Mouse (Mus musculus) liver, embryonic 12.5 days (tissue): ENCODE measurements around the gene Lor. TPM values are rescaled to one million over a fixed set of nuclear protein-coding genes. Genes with fewer than 3 reads are reported as not detected.

ENCODE experiments used
- ATAC-seq: fragments of 200-750 bp; cut with Nextera tagmentation; 2 replicates; pipeline ENCODE4 v1.8.0; 2017; ENCODE audit warnings: moderate number of reproducible peaks, mild to moderate bottlenecking, moderate library complexity
- H3K27ac ChIP-seq: fragments of 300-500 bp; sonication (generic); 2 replicates; pipeline ENCODE4 v1.5.1; 2016; ENCODE audit warnings: mild to moderate bottlenecking
- H3K27me3 ChIP-seq: fragments of 300-500 bp; sonication (generic); replicated peaks from 2 replicates; pipeline ENCODE4 v1.6.1; 2016; ENCODE audit warnings: mild to moderate bottlenecking, moderate library complexity
- H3K36me3 ChIP-seq: fragments of 300-500 bp; sonication (generic); 2 replicates; pipeline ENCODE4 v1.6.1; 2016; ENCODE audit warnings: mild to moderate bottlenecking, moderate library complexity
- H3K4me1 ChIP-seq: fragments of 300-500 bp; sonication (generic); 2 replicates; pipeline ENCODE4 v1.6.1; 2016
- H3K4me2 ChIP-seq: fragments of 300-500 bp; sonication (generic); 2 replicates; pipeline ENCODE4 v1.6.1; 2016; ENCODE audit warnings: mild to moderate bottlenecking, moderate library complexity
- H3K4me3 ChIP-seq: fragments of 300-500 bp; sonication (generic); 2 replicates; pipeline ENCODE4 v1.5.1; 2016; ENCODE audit warnings: mild to moderate bottlenecking, moderate library complexity
- H3K9ac ChIP-seq: fragments of 300-500 bp; sonication (generic); 2 replicates; pipeline ENCODE4 v1.6.1; 2016; ENCODE audit warnings: mild to moderate bottlenecking, moderate library complexity
- H3K9me3 ChIP-seq: fragments of 300-500 bp; sonication (generic); replicated peaks from 2 replicates; pipeline ENCODE4 v1.6.1; 2016; ENCODE audit warnings: mild to moderate bottlenecking, moderate library complexity
- WGBS: fragments of 180-500 bp; shearing (Covaris S2); methylation state at CpG from one replicate; pipeline ENCODE4 v1.1.7; 2016; ENCODE audit not compliant: insufficient replicate concordance; 5-methylcytosine and 5-hydroxymethylcytosine counted together
- polyA plus RNA-seq: library from polyadenylated mRNA; unstranded; fragments of >200 nt; fragmentation: Nextera tagmentation; extraction: Ambion mirVana; gene quantifications from 2 replicates; pipeline ENCODE4 v1.2.1, GENCODE M21; 2016

Gene Lor
- polyA plus RNA-seq: 1.1 and 1.2 TPM in 2 replicates

DNA sequence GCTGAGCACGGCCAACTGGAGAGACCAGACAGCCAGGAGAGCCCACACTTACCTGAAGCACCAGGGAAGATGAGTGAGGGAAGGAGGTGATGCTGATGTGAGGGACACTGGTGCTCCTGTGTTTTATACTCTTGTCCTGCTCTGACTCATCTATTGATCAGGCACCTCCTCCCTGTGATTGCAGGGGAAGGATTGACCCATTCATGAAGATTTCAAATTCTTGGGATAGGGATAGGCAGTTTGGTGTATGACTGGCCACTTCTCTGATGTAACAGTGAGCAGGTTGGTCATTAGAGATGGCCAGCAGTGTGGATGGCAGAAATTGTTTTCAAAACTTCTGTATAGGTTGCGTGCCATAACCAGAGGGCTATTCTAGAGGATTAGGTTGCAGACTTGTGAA, at the start of gene Lor:
Gene Lor, minus strand, starts transcription at position 101 of the 400 bp plus-strand sequence.
- no peak for ATAC-seq
- no peaks in the 10 kb centered on the region for H3K9me3 ChIP-seq
- H3K9ac ChIP-seq: no peak within 1 kb of the TSS
- no peak within 1 kb of the TSS for H3K27ac ChIP-seq
- H3K36me3 ChIP-seq: no peaks in the 10 kb centered on the region
- H3K4me2 ChIP-seq: peak within 1 kb of the TSS; percentile 82; the same call in 1 of the 2 replicates
- H3K4me3 ChIP-seq: no peak within 1 kb of the TSS
- WGBS: 65% methylated on average over 2 of the region's 2 CpGs
- peaks cover 13% of the 10 kb centered on the region; the same call in 1 of the 2 replicates for H3K4me1 ChIP-seq
- H3K27me3 ChIP-seq: peaks cover 62% of the 10 kb centered on the region

DNA sequence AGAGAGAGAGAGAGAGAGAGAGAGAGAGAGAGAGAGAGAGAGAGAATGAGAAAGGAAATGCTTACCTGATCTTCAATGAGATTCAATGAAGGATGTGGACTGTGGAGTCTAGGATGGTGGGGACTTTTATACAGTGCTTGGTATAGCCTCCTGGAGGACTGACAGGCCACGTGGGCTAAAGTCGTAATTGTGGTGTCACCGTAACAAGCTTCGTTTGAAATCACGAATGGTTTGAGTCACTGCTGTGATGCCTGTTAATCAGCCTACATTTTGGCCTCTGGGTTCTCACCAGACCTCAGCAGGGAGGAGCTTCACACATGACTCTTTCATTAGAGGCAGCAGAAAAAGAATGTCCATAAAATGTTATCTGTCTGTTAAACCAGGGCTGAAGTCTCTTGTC, 40.9 kb upstream of the Lor start, which contains the start of gene Prr9:
Gene Prr9, minus strand, starts transcription at position 101 of the 400 bp plus-strand sequence.
- Histone ChIP-seq H3K9ac (no peak within 1 kb of the TSS), H3K27ac (no peak within 1 kb of the TSS), H3K9me3 (no peaks in the 10 kb centered on the region), H3K27me3 (no peaks in the 10 kb centered on the region), H3K36me3 (no peaks in the 10 kb centered on the region), H3K4me2 (no peak within 1 kb of the TSS), H3K4me3 (no peak within 1 kb of the TSS), H3K4me1 (no peaks in the 10 kb centered on the region)
- no peak for ATAC-seq
- 61% methylated on average over 5 of the region's 5 CpGs for WGBS

DNA sequence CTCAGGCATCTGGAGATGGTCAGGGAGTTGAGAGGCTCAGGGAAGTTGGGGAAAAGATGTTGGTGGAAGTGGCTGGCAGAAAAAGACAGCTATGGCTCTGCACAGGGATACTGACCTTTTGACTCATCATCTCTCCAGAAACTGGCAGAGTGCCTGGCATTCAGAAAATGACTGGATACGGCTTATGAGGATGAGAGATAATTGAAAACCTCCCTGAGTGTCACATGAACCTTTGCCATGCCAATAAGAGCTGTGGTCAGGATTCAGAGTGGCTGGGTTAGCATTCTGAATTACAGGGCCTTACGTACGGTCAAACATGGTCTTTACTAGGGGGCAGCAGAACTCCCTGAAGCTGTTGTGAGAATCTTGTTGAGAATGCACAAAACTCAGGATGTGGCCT, 38.0 kb upstream of the Lor start:
- Histone ChIP-seq H3K9ac (no peak overlapping the region), H3K4me3 (no peak overlapping the region), H3K4me1 (no peaks in the 10 kb centered on the region), H3K27ac (no peak overlapping the region), H3K4me2 (no peak overlapping the region), H3K27me3 (no peaks in the 10 kb centered on the region), H3K9me3 (no peaks in the 10 kb centered on the region), H3K36me3 (no peaks in the 10 kb centered on the region)
- ATAC-seq: no peak
- WGBS: 59% methylated on average over 3 of the region's 3 CpGs

DNA sequence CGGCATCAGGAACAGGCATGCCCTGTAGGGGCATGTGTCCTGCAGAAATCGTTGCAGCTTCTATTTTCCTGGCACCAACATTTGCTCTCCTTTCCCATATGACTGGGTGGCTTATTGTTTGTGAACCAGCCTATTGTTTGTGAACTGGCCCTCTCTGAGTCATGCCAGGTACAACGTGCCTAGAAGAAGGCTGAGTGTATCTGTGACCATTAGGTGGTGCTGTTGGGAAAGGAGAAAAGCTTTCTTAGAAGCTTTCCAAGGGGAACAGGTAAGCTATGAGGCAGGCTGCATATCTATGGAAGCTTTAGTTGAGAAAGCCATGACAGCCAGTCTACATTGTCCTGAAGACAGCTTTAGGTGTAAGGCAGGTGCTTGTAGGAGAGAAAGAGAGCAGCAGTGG, 35.0 kb upstream of the Lor start:
- Histone ChIP-seq H3K9me3 (no peaks in the 10 kb centered on the region), H3K4me2 (no peak overlapping the region), H3K4me3 (no peak overlapping the region), H3K27me3 (no peaks in the 10 kb centered on the region), H3K4me1 (no peaks in the 10 kb centered on the region), H3K27ac (no peak overlapping the region), H3K36me3 (no peaks in the 10 kb centered on the region), H3K9ac (no peak overlapping the region)
- no peak for ATAC-seq
- 27% methylated on average over 3 of the region's 3 CpGs for WGBS

DNA sequence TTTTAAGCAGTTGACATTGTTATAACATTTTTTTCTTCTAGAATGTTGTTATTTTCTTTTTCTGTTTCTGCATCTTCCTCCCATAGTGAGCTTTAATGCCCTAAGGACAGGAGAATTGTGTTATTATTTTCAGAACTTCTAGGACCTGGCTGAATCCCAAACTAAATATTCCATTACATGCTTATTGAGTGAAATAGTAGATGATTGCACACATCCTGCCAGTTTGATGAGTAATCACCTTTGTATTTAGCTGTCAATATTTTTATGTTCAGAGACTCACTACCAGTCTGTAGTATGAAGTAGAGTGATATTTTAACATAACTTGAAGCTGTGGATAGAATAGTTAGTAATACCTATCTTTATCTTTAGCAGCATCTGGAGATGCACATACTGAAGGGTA, 28.6 kb upstream of the Lor start:
- no peaks in the 10 kb centered on the region for H3K9me3 ChIP-seq
- H3K27me3 ChIP-seq: no peaks in the 10 kb centered on the region
- no peak overlapping the region for H3K4me2 ChIP-seq
- ATAC-seq: no peak
- H3K9ac ChIP-seq: no peak overlapping the region
- no peaks in the 10 kb centered on the region for H3K36me3 ChIP-seq
- H3K4me3 ChIP-seq: no peak overlapping the region
- no peak overlapping the region for H3K27ac ChIP-seq
- no peaks in the 10 kb centered on the region for H3K4me1 ChIP-seq

DNA sequence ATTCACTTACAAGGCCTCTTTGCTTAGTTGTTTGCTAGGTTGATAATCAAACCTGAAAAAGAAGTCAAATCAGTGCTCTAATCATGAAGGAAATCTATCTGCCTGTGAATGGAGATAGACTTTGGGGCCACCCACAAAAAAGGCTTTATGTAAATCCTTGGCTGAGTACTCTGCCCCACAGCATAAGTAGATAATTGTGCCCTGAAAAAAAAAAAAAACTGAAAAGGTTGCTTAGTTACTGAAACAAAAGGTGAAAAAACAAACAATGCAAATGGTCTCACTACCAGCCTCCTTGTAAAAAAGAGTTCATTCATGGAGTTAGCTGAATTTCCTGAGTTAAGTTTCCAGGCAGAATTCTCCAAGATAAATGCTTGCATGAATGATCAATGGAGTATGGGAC, 27.8 kb upstream of the Lor start:
- Histone ChIP-seq H3K9ac (no peak overlapping the region), H3K4me3 (no peak overlapping the region), H3K9me3 (no peaks in the 10 kb centered on the region), H3K36me3 (no peaks in the 10 kb centered on the region), H3K4me1 (no peaks in the 10 kb centered on the region), H3K4me2 (no peak overlapping the region), H3K27me3 (no peaks in the 10 kb centered on the region), H3K27ac (no peak overlapping the region)
- ATAC-seq: no peak

DNA sequence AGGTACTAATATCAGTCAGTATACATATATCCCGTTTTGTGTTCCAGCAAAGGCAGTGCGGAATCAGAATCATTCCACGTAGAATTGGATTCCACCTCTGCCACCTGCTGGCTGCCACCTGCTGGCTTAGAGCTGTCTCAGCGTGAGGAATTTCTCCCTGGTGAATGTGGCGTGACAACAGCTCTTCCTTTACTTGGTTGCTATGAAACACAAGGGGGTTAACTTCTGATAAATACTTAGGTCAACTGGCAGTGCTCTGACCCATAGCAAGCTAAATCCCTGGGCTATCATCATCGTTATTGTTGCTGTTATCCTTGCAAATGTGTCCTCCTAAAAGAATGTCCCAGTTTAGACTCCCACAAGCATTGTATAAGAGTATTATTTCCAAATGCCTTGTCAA, 23.6 kb upstream of the Lor start:
- H3K4me2 ChIP-seq: no peak overlapping the region
- no peaks in the 10 kb centered on the region for H3K4me1 ChIP-seq
- no peak for ATAC-seq
- WGBS: 9% methylated on average over 6 of the region's 6 CpGs
- no peaks in the 10 kb centered on the region for H3K27me3 ChIP-seq
- H3K27ac ChIP-seq: no peak overlapping the region
- H3K4me3 ChIP-seq: no peak overlapping the region
- no peaks in the 10 kb centered on the region for H3K9me3 ChIP-seq
- no peak overlapping the region for H3K9ac ChIP-seq
- no peaks in the 10 kb centered on the region for H3K36me3 ChIP-seq

DNA sequence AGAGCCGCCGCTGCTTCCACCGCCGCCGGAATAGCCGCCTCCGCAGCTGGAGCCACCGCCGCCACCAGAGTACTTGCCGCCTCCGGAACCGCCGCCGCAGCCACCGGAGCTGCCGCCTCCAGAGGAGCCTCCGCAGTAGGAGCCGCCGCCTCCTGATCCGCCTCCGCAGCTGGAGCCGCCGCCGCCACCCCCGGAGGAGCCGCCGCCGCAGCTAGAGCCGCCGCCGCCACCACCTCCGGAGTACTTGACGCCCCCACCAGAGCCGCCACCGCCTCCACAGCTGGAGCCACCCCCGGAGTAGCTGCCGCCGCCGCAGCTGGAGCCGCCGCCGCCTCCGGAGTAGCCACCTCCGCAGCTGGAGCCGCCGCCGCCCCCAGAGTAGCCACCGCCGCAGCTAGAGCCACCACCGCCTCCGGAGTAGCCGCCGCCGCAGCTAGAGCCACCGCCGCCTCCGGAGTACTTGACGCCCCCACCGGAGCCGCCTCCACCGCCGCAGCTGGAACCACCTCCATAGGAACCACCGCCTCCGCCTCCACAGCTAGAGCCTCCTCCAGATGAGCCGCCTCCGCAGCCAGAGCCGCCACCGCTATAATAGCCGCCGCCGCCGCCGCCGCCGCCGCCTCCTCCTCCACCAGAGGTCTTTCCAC, 1.5 kb downstream of the Lor start:
- Histone ChIP-seq H3K27me3 (peaks cover 62% of the 10 kb centered on the region), H3K27ac (no peak overlapping the region), H3K36me3 (no peaks in the 10 kb centered on the region), H3K4me1 (peaks cover 13% of the 10 kb centered on the region; the same call in 1 of the 2 replicates), H3K9ac (peak overlapping the region; percentile 49), H3K4me2 (peak overlapping the region; percentile 82), H3K9me3 (no peaks in the 10 kb centered on the region), H3K4me3 (peak overlapping the region; percentile 63)
- ATAC-seq: peak; percentile 57
- under 1% methylated on average over 57 of the region's 76 CpGs for WGBS

DNA sequence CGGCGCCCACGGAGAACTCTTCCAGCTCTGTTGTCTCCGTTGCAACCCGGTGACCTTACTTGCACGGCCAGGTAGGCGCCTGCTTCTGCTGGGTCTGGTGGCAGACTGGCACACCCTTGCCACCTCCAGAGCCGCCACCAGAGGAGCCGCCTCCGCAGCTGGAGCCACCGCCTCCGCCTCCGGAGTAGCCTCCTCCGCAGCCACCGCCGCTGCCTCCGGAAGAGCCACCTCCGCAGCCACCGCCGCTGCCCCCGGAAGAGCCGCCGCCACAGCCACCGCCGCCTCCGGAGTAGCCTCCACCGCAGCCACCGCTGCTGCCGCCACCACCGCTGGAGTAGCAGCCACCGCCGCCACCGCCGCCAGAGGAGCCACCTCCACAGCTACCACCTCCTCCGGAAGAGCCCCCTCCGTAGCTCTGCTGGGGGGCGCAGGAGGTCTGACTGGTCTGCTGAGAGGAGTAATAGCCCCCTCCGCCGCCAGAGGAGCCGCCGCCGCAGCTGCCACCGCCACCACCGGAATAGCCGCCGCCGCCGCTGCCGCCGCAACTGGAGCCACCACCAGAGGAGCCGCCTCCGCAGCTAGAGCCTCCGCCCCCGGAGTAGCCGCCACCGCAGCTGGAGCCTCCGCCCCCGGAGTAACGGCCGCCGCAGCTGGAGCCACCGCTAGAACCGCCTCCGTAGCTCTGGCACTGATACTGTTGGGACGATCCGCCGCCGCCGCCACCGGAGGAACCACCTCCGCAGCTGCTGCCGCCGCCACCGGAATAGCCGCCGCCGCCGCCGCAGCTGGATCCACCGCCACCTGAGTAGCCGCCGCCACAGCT, 2.3 kb downstream of the Lor start:
- peak; percentile 63 for ATAC-seq
- Histone ChIP-seq H3K27ac (no peak overlapping the region), H3K9ac (peak overlapping the region; percentile 49), H3K27me3 (peaks cover 62% of the 10 kb centered on the region), H3K9me3 (no peaks in the 10 kb centered on the region), H3K4me1 (peaks cover 13% of the 10 kb centered on the region; the same call in 1 of the 2 replicates), H3K4me3 (peak overlapping the region; percentile 63), H3K4me2 (peak overlapping the region; percentile 82), H3K36me3 (no peaks in the 10 kb centered on the region)
- under 1% methylated on average over 67 of the region's 82 CpGs for WGBS

DNA sequence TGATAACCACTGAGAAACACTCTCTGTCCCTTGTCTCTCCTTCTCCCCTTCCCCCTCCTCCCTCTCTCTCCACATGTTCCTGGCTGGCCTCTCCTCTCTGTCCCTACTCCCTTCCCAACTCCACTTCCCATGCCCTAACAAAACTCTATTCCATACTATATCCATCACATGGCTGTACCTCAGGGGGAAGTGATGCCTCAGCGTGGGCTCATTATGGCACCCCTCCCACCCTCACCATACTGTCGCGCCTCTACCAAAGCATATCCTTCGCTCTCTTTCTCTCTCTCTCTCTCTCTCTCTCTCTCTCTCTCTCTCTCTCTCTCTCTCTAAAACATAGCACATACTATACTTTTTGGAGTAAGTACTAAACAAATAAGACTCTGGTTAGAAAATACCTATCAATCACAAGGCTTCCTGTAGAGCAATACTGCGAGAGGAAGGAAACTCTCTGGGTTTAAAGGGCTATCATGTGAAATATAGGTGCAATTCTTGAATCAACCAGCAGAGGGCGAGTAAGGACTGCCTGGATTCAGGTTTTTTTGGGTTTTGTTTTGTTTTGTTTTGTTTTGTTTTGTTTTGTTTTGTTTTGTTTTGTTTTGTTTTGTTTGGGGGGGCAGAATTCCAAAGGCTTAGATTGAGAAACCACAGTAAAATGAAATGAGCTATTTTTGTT, 32.4 kb downstream of the Lor start:
- no peak overlapping the region for H3K27ac ChIP-seq
- 42% methylated on average over 6 of the region's 6 CpGs for WGBS
- no peaks in the 10 kb centered on the region for H3K4me1 ChIP-seq
- H3K36me3 ChIP-seq: no peaks in the 10 kb centered on the region
- no peaks in the 10 kb centered on the region for H3K9me3 ChIP-seq
- H3K9ac ChIP-seq: no peak overlapping the region
- H3K4me2 ChIP-seq: no peak overlapping the region
- no peak for ATAC-seq
- no peak overlapping the region for H3K4me3 ChIP-seq
- no peaks in the 10 kb centered on the region for H3K27me3 ChIP-seq

DNA sequence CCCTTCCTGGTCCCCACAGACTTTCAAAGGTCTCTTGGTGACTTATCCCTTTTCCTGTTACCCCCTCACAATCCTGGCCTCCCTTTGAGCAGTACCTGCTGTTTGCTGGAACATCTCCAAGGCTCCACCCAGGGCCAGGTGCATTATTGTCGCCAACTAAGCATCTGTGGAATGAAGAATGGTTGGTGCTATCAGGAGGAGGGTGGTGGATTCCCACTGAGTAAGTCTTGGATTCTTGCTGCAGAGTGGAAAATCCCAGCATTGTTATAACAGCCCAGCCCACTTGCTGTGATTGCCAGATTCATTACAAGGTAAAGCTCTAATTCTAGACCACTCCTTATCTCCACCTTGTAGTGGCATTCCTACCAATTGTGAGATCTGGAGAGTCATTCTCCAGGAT, 49.0 kb downstream of the Lor start:
- no peak overlapping the region for H3K27ac ChIP-seq
- 33% methylated on average over 1 of the region's 1 CpGs for WGBS
- ATAC-seq: no peak

DNA sequence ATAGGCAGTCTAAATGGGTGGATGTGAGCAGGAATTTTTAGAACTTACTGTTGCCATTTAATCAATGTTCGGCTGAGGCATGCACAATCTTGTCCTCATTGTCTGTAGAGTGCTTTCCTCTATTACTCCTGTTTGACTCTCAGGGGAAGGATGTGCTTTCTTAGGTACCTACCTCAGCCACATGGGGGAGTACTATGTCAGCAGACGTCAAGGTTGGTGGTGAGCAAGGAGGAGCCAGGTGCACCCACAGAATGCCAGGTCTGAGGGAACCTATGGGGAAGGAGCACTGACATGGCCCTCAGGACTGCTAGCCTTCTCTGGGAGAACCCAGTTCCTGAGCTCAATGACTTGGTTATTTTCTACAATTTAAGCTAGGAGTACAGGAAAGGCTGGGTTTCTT, 49.7 kb downstream of the Lor start:
- Histone ChIP-seq H3K27ac (no peak overlapping the region), H3K36me3 (no peaks in the 10 kb centered on the region), H3K4me1 (no peaks in the 10 kb centered on the region), H3K9me3 (no peaks in the 10 kb centered on the region), H3K9ac (no peak overlapping the region), H3K4me3 (no peak overlapping the region), H3K4me2 (no peak overlapping the region), H3K27me3 (no peaks in the 10 kb centered on the region)
- 36% methylated on average over 2 of the region's 2 CpGs for WGBS
- ATAC-seq: no peak

More for the DNA sequence above, 49.0 kb downstream of the Lor start:
- Histone ChIP-seq H3K36me3 (no peaks in the 10 kb centered on the region), H3K9ac (no peak overlapping the region), H3K4me3 (no peak overlapping the region), H3K27me3 (no peaks in the 10 kb centered on the region), H3K9me3 (no peaks in the 10 kb centered on the region), H3K4me2 (no peak overlapping the region), H3K4me1 (no peaks in the 10 kb centered on the region)
